Mouse (Mus musculus): Measurements from ENCODE around the gene Fgg. TPM values are rescaled to one million over a fixed set of nuclear protein-coding genes. Genes with fewer than 3 reads are reported as not detected.
A peak's percentile ranks its signal among the peaks of the same experiment; 100 is the strongest.

The Fgg gene
- polyA plus RNA-seq, 1 experiment from 2014 or later = 0.71 TPM

GRCm38 (mm10) chr3:83030331-83030730, 22.8 kb downstream of the Fgg start:
- no peak for ATAC-seq
- WGBS = 79% methylated on average over 4 of the region's 4 CpGs
- Histone ChIP-seq H3K4me2 (replicated peaks) (no peak overlapping the region), H3K9ac (replicated peaks) (no peak overlapping the region), H3K27ac (no peak overlapping the region), H3K36me3 (no peaks in the 10 kb centered on the region), H3K4me3 (replicated peaks) (no peak overlapping the region), H3K27me3 (no peaks in the 10 kb centered on the region), H3K4me1 (replicated peaks) (no peaks in the 10 kb centered on the region), H3K9me3 (no peaks in the 10 kb centered on the region)

GRCm38 (mm10) chr3:83032746-83033308, 25.3 kb downstream of the Fgg start:
- Histone ChIP-seq H3K27ac (no peak overlapping the region), H3K27me3 (no peaks in the 10 kb centered on the region), H3K9ac (replicated peaks) (no peak overlapping the region), H3K4me1 (replicated peaks) (no peaks in the 10 kb centered on the region), H3K4me3 (replicated peaks) (peak overlapping the region; percentile 21), H3K36me3 (no peaks in the 10 kb centered on the region), H3K9me3 (no peaks in the 10 kb centered on the region), H3K4me2 (replicated peaks) (peak overlapping the region; percentile 36)
- ATAC-seq = peak; percentile 86
- WGBS = 46% methylated on average over 13 of the region's 13 CpGs

- Histone ChIP-seq H3K4me3 (replicated peaks) (no peak overlapping the region), H3K4me1 (replicated peaks) (no peaks in the 10 kb centered on the region), H3K9me3 (no peaks in the 10 kb centered on the region), H3K27me3 (no peaks in the 10 kb centered on the region), H3K27ac (no peak overlapping the region), H3K9ac (replicated peaks) (no peak overlapping the region), H3K36me3 (no peaks in the 10 kb centered on the region), H3K4me2 (replicated peaks) (no peak overlapping the region)
- WGBS = 87% methylated on average over 8 of the region's 8 CpGs
- no peak for ATAC-seq
Measured at GRCm38 (mm10) chr3:83033801-83034200, 26.3 kb downstream of the Fgg start.

GRCm38 (mm10) chr3:83038865-83039264, 31.3 kb downstream of the Fgg start:
- Histone ChIP-seq H3K4me3 (replicated peaks) (no peak overlapping the region), H3K4me1 (replicated peaks) (no peaks in the 10 kb centered on the region), H3K27ac (no peak overlapping the region), H3K4me2 (replicated peaks) (no peak overlapping the region), H3K9ac (replicated peaks) (no peak overlapping the region), H3K36me3 (no peaks in the 10 kb centered on the region), H3K9me3 (no peaks in the 10 kb centered on the region), H3K27me3 (no peaks in the 10 kb centered on the region)
- 80% methylated on average over 2 of the region's 2 CpGs for WGBS
- ATAC-seq = no peak

GRCm38 (mm10) chr3:83039666-83040065, 32.1 kb downstream of the Fgg start:
- H3K4me2 ChIP-seq (replicated peaks) = no peak overlapping the region
- H3K9ac ChIP-seq (replicated peaks) = no peak overlapping the region
- ATAC-seq = no peak
- no peaks in the 10 kb centered on the region for H3K27me3 ChIP-seq
- no peaks in the 10 kb centered on the region for H3K36me3 ChIP-seq
- H3K4me3 ChIP-seq (replicated peaks) = no peak overlapping the region
- 83% methylated on average over 4 of the region's 4 CpGs for WGBS
- no peak overlapping the region for H3K27ac ChIP-seq
- no peaks in the 10 kb centered on the region for H3K9me3 ChIP-seq
- no peaks in the 10 kb centered on the region for H3K4me1 ChIP-seq (replicated peaks)

GRCm38 (mm10) chr3:83042451-83042850, 34.9 kb downstream of the Fgg start:
- no peaks in the 10 kb centered on the region for H3K36me3 ChIP-seq
- no peaks in the 10 kb centered on the region for H3K4me1 ChIP-seq (replicated peaks)
- no peak overlapping the region for H3K9ac ChIP-seq (replicated peaks)
- no peak overlapping the region for H3K4me3 ChIP-seq (replicated peaks)
- ATAC-seq = no peak
- H3K9me3 ChIP-seq = no peaks in the 10 kb centered on the region
- H3K27me3 ChIP-seq = no peaks in the 10 kb centered on the region
- 93% methylated on average over 5 of the region's 5 CpGs for WGBS
- no peak overlapping the region for H3K27ac ChIP-seq
- no peak overlapping the region for H3K4me2 ChIP-seq (replicated peaks)

- no peaks in the 10 kb centered on the region for H3K4me1 ChIP-seq (replicated peaks)
- no peak overlapping the region for H3K27ac ChIP-seq
- H3K4me2 ChIP-seq (replicated peaks) = no peak overlapping the region
- no peaks in the 10 kb centered on the region for H3K27me3 ChIP-seq
- H3K4me3 ChIP-seq (replicated peaks) = no peak overlapping the region
- H3K9ac ChIP-seq (replicated peaks) = no peak overlapping the region
- H3K9me3 ChIP-seq = no peaks in the 10 kb centered on the region
- ATAC-seq = no peak
- WGBS = 87% methylated on average over 11 of the region's 11 CpGs
- H3K36me3 ChIP-seq = no peaks in the 10 kb centered on the region
Measured at GRCm38 (mm10) chr3:83046649-83047048, 39.1 kb downstream of the Fgg start.

- Histone ChIP-seq H3K9ac (replicated peaks) (no peak within 1 kb of the TSS), H3K9me3 (no peaks in the 10 kb centered on the region)
- no peak for ATAC-seq
Measured at GRCm38 (mm10) chr3:83049680-83050079, 42.2 kb downstream of the Fgg start, which contains the start of gene Fgb. Gene Fgb, minus strand, starts transcription at chr3:83049863.

GRCm38 (mm10) chr3:83050661-83051060, 43.1 kb downstream of the Fgg start:
- Histone ChIP-seq H3K27me3 (no peaks in the 10 kb centered on the region), H3K9ac (replicated peaks) (no peak overlapping the region), H3K36me3 (no peaks in the 10 kb centered on the region), H3K4me3 (replicated peaks) (no peak overlapping the region), H3K4me2 (replicated peaks) (no peak overlapping the region), H3K27ac (no peak overlapping the region), H3K4me1 (replicated peaks) (no peaks in the 10 kb centered on the region), H3K9me3 (no peaks in the 10 kb centered on the region)
- 83% methylated on average over 5 of the region's 5 CpGs for WGBS
- no peak for ATAC-seq

More at GRCm38 (mm10) chr3:83049680-83050079, 42.2 kb downstream of the Fgg start, which contains the start of gene Fgb:
- WGBS = 91% methylated on average over 8 of the region's 8 CpGs
- Histone ChIP-seq H3K36me3 (no peaks in the 10 kb centered on the region), H3K27ac (no peak within 1 kb of the TSS), H3K4me1 (replicated peaks) (no peaks in the 10 kb centered on the region), H3K4me2 (replicated peaks) (no peak within 1 kb of the TSS), H3K4me3 (replicated peaks) (no peak within 1 kb of the TSS), H3K27me3 (no peaks in the 10 kb centered on the region)

- WGBS = 89% methylated on average over 5 of the region's 5 CpGs
- Histone ChIP-seq H3K4me3 (replicated peaks) (no peak overlapping the region), H3K27me3 (no peaks in the 10 kb centered on the region), H3K9me3 (no peaks in the 10 kb centered on the region), H3K4me2 (replicated peaks) (no peak overlapping the region), H3K4me1 (replicated peaks) (peaks cover 11% of the 10 kb centered on the region), H3K36me3 (peaks cover 4% of the 10 kb centered on the region; the same call in 1 of the 2 replicates), H3K27ac (no peak overlapping the region), H3K9ac (replicated peaks) (no peak overlapping the region)
- ATAC-seq = no peak
Measured at GRCm38 (mm10) chr3:83052102-83052501, 44.6 kb downstream of the Fgg start.

GRCm38 (mm10) chr3:83053126-83053525, 45.6 kb downstream of the Fgg start:
- no peak overlapping the region for H3K27ac ChIP-seq
- no peak overlapping the region for H3K9ac ChIP-seq (replicated peaks)
- ATAC-seq = no peak
- peaks cover 13% of the 10 kb centered on the region; the same call in 1 of the 2 replicates for H3K36me3 ChIP-seq
- H3K4me1 ChIP-seq (replicated peaks) = peaks cover 11% of the 10 kb centered on the region
- H3K4me2 ChIP-seq (replicated peaks) = no peak overlapping the region
- no peaks in the 10 kb centered on the region for H3K27me3 ChIP-seq
- H3K4me3 ChIP-seq (replicated peaks) = no peak overlapping the region
- no peaks in the 10 kb centered on the region for H3K9me3 ChIP-seq
- WGBS = 88% methylated on average over 7 of the region's 7 CpGs

GRCm38 (mm10) chr3:83053758-83054157, 46.2 kb downstream of the Fgg start:
- WGBS = 42% methylated on average over 10 of the region's 10 CpGs
- H3K36me3 ChIP-seq = peaks cover 18% of the 10 kb centered on the region
- H3K9me3 ChIP-seq = no peaks in the 10 kb centered on the region
- H3K27ac ChIP-seq = no peak overlapping the region
- H3K27me3 ChIP-seq = no peaks in the 10 kb centered on the region
- ATAC-seq = no peak
- no peak overlapping the region for H3K4me2 ChIP-seq (replicated peaks)
- no peak overlapping the region for H3K4me3 ChIP-seq (replicated peaks)
- peaks cover 11% of the 10 kb centered on the region for H3K4me1 ChIP-seq (replicated peaks)
- H3K9ac ChIP-seq (replicated peaks) = no peak overlapping the region

GRCm38 (mm10) chr3:83054759-83055158, 47.2 kb downstream of the Fgg start:
- peak overlapping the region; percentile 91 for H3K4me3 ChIP-seq (replicated peaks)
- peak overlapping the region; percentile 45 for H3K4me2 ChIP-seq (replicated peaks)
- 40% methylated on average over 13 of the region's 13 CpGs for WGBS
- H3K9me3 ChIP-seq = no peaks in the 10 kb centered on the region
- no peak overlapping the region for H3K9ac ChIP-seq (replicated peaks)
- no peak for ATAC-seq
- H3K27ac ChIP-seq = no peak overlapping the region
- H3K4me1 ChIP-seq (replicated peaks) = peaks cover 11% of the 10 kb centered on the region
- H3K36me3 ChIP-seq = peaks cover 27% of the 10 kb centered on the region
- no peaks in the 10 kb centered on the region for H3K27me3 ChIP-seq

All from midbrain, embryonic 13.5 days (tissue).